Mouse (Mus musculus): Measurements from ENCODE around the gene Lsm7.

DNA sequence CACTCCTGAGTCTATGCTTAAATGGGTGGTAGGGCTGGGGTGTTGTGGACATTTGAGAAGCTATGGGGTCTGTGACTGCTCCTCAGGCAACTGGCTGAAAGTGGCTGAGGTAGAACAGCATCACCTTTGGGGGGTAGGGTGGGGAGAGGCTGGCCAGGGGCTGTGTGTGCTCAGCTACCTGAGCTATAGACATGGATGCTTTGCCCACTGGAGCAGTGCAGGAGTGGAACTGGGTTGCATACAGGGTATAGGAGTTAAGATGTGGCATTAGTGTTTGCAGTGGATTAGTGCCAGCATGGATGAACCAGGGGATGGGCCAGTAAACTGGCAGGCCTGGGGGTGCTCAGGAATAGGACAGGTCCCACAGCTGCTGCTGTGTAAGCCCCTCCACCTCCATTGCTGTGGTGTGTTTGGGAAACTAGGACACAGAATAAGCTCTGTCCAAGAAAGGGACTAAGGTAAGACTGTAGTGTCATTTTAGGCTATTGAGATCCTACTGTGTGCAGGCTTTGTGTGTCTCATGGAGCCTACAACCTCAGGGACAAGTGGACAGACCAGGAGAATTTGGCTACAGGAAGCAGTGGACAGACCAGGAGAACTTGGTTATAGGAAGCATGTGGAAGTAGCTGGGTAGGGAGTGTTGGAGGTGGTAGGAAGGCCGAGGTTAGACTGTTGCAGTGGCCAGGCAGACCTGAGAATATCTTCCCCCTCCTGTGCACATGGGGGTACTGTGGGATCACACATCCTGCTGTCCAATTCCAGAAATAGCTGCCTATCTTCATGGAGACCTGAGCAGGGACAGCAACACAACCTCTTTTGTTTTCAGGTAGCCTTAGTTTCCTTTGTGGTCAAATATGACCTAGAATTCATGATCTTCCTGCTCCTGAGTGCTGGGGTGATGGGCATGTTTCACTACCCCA lies 25.4 kb downstream of the Lsm7 start:
- TF ChIP-seq CTCF (IDR thresholded peaks at IDR 0.05; ENCODE audit: control insufficient read depth, insufficient read depth, insufficient replicate concordance, low read depth, low read length) = no peak
- TF ChIP-seq POLR2A (IDR thresholded peaks at IDR 0.05; ENCODE audit: control insufficient read depth, low read depth, low read length) = no peak

All from testis, adult 2 months (tissue).